Mouse (Mus musculus) hindbrain, postnatal 0 days (tissue): Measurements from ENCODE around the gene Psmd9. TPM values are rescaled to one million over a fixed set of nuclear protein-coding genes. Genes with fewer than 3 reads are reported as not detected.
A peak's percentile ranks its signal among the peaks of the same experiment; 100 is the strongest.

Source experiments
- ATAC-seq: fragments of 200-750 bp; cut with Nextera tagmentation; 2 replicates; pipeline ENCODE4 v1.8.0; 2017; ENCODE audit warnings: mild to moderate bottlenecking, moderate TSS enrichment, moderate library complexity
- DNase-seq: peaks from one replicate; pipeline ENCODE4 v3.0.0-alpha.2; 2015; ENCODE audit warnings: low spot score
- H3K27ac ChIP-seq: fragments of 300-500 bp; sonication (generic); 2 replicates; pipeline ENCODE4 v1.5.1; 2014; ENCODE audit warnings: mild to moderate bottlenecking
- H3K27me3 ChIP-seq: fragments of 300-500 bp; sonication (generic); 2 replicates; pipeline ENCODE4 v1.6.1; 2014; ENCODE audit warnings: low read length, mixed read lengths; ENCODE audit not compliant: insufficient read depth
- H3K36me3 ChIP-seq: fragments of 300-500 bp; sonication (generic); 2 replicates; pipeline ENCODE4 v1.6.1; 2014; ENCODE audit warnings: low read length, mixed read lengths; ENCODE audit not compliant: insufficient read depth
- H3K4me1 ChIP-seq: fragments of 300-500 bp; sonication (generic); 2 replicates; pipeline ENCODE4 v1.6.1; 2014; ENCODE audit warnings: antibody characterized with exemption, low read length, mixed read lengths; ENCODE audit not compliant: insufficient read depth
- H3K4me2 ChIP-seq: fragments of 300-500 bp; sonication (generic); 2 replicates; pipeline ENCODE4 v1.6.1; 2014; ENCODE audit warnings: low read depth, mild to moderate bottlenecking, low read length, moderate library complexity, mixed read lengths
- H3K4me3 ChIP-seq: fragments of 300-500 bp; sonication (generic); 2 replicates; pipeline ENCODE4 v1.5.1; 2014; ENCODE audit warnings: low read length
- H3K9ac ChIP-seq: fragments of 300-500 bp; sonication (generic); replicated peaks from 2 replicates; pipeline ENCODE4 v1.6.1; 2014; ENCODE audit warnings: mild to moderate bottlenecking, low read length, moderate library complexity, mixed read lengths
- H3K9me3 ChIP-seq: fragments of 300-500 bp; sonication (generic); 2 replicates; pipeline ENCODE4 v1.6.1; 2016; ENCODE audit warnings: low read length, mixed read lengths
- CTCF ChIP-seq: IDR thresholded peaks from 2 replicates; pipeline ENCODE4 v1.5.1; 2016; ENCODE audit warnings: antibody characterized with exemption, control low read depth, low read depth
- whole genome bisulfite sequencing: fragments of 180-500 bp; shearing (Covaris S2); extraction: QIAGEN DNeasy Blood & Tissue Kit; methylation state at CpG from one replicate; pipeline ENCODE4 v1.1.7; 2014; 5-methylcytosine and 5-hydroxymethylcytosine counted together
- polyA plus RNA-seq: library from polyadenylated mRNA; unstranded; fragments of >200 nt; fragmentation: Nextera tagmentation; extraction: Ambion mirVana; gene quantifications from 2 replicates; pipeline ENCODE4 v1.2.1, GENCODE M21; 2015
- total RNA-seq: library from RNA; depleted of rRNA; stranded (reverse); fragments of >200 nt; gene quantifications from 2 replicates; pipeline ENCODE4 v1.2.3, GENCODE M21; 2014

Gene Psmd9
- total and polyA plus RNA-seq, 2 experiments from 2014 or later, result 30.8 to 86.1 TPM

GRCm38 (mm10) chr5:123151707-123152362 lies 17.4 kb upstream of the Psmd9 start:
- peaks cover 46% of the 10 kb centered on the region for H3K36me3 ChIP-seq
- peaks cover 20% of the 10 kb centered on the region for H3K4me1 ChIP-seq
- 89% methylated on average over 19 of the region's 19 CpGs for WGBS
- no peak overlapping the region for H3K4me3 ChIP-seq
- H3K27ac ChIP-seq, result no peak overlapping the region
- no peak for TF ChIP-seq CTCF
- H3K27me3 ChIP-seq, result no peaks in the 10 kb centered on the region
- no peak overlapping the region; the same call in 1 of the 2 replicates for H3K4me2 ChIP-seq
- no peak overlapping the region for H3K9ac ChIP-seq
- no peaks in the 10 kb centered on the region for H3K9me3 ChIP-seq
- ATAC-seq (no peak), DNase-seq (no peak)

DNA sequence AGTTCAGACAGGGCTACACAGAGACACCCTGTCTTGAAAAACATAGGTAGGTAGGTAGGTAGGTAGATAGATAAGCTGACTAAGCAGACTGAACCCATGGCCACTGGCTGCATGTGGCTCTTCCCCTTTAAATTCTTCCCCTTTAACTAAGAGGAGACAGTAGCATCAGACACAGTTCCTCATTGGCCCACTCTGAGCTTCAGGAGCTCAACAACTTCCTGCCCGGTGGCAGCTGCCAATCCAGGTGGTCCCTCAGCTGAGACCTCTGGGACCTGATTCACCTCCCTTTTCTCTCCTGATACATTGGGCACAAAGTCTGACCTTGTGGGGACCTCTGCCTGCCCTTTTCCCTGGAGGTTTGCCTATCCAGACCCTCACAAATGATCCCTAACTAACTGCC lies 16.3 kb upstream of the Psmd9 start:
- 80% methylated on average over 1 of the region's 1 CpGs for WGBS
- no peak overlapping the region for H3K4me2 ChIP-seq
- H3K27me3 ChIP-seq, result no peaks in the 10 kb centered on the region
- no peak overlapping the region for H3K27ac ChIP-seq
- peaks cover 20% of the 10 kb centered on the region for H3K4me1 ChIP-seq
- no peak overlapping the region for H3K4me3 ChIP-seq
- no peak overlapping the region for H3K9ac ChIP-seq
- DNase-seq (no peak), ATAC-seq (no peak)
- H3K36me3 ChIP-seq, result peaks cover 42% of the 10 kb centered on the region
- H3K9me3 ChIP-seq, result no peaks in the 10 kb centered on the region
- no peak for TF ChIP-seq CTCF

GRCm38 (mm10) chr5:123155425-123155824 lies 13.8 kb upstream of the Psmd9 start:
- 54% methylated on average over 7 of the region's 7 CpGs for WGBS
- peaks cover 12% of the 10 kb centered on the region for H3K4me1 ChIP-seq
- 0 out of 2 replicates have a peak, but pooled peaks have one; percentile 31 for ATAC-seq
- H3K27me3 ChIP-seq, result no peaks in the 10 kb centered on the region
- H3K9me3 ChIP-seq, result no peaks in the 10 kb centered on the region
- no peak overlapping the region for H3K27ac ChIP-seq
- peak; percentile 82 for DNase-seq
- TF ChIP-seq CTCF, result peak; percentile 84
- H3K36me3 ChIP-seq, result peaks cover 53% of the 10 kb centered on the region
- no peak overlapping the region for H3K9ac ChIP-seq
- no peak overlapping the region for H3K4me3 ChIP-seq
- H3K4me2 ChIP-seq, result no peak overlapping the region

DNA sequence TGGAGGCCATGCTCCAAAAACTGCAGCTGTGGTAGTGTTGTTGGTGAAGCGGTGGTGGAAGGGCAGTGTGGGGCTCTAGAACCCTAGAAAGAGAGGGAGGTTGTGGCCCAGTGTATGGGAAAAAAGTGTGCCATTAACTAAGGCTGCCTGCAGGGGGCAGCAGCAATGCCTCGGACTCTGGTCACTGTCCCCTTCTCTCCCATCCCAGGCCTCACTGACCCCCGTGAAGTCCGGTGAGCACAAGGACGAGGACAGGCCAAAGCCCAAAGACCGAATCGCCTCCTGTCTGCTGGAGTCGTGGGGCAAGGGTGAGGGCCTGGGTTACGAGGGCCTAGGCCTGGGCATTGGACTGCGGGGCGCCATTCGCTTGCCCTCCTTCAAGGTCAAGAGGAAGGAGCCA lies 12.4 kb upstream of the Psmd9 start:
- DNase-seq (no peak), ATAC-seq (no peak)
- H3K27ac ChIP-seq, result no peak overlapping the region
- no peaks in the 10 kb centered on the region for H3K27me3 ChIP-seq
- no peak overlapping the region for H3K4me3 ChIP-seq
- 75% methylated on average over 12 of the region's 12 CpGs for WGBS
- H3K9me3 ChIP-seq, result no peaks in the 10 kb centered on the region
- peak; percentile 67 for TF ChIP-seq CTCF
- peaks cover 65% of the 10 kb centered on the region for H3K36me3 ChIP-seq
- H3K9ac ChIP-seq, result no peak overlapping the region
- H3K4me2 ChIP-seq, result no peak overlapping the region
- no peaks in the 10 kb centered on the region for H3K4me1 ChIP-seq

- 90% methylated on average over 4 of the region's 4 CpGs for WGBS
- Histone ChIP-seq H3K36me3 (peaks cover 60% of the 10 kb centered on the region), H3K4me1 (no peaks in the 10 kb centered on the region), H3K27ac (no peak overlapping the region), H3K4me3 (no peak overlapping the region), H3K27me3 (no peaks in the 10 kb centered on the region), H3K4me2 (no peak overlapping the region), H3K9ac (no peak overlapping the region), H3K9me3 (no peaks in the 10 kb centered on the region)
- TF ChIP-seq CTCF, result no peak
- ATAC-seq, result no peak
- no peak for DNase-seq
Observed at GRCm38 (mm10) chr5:123157972-123158371, 11.2 kb upstream of the Psmd9 start.

DNA sequence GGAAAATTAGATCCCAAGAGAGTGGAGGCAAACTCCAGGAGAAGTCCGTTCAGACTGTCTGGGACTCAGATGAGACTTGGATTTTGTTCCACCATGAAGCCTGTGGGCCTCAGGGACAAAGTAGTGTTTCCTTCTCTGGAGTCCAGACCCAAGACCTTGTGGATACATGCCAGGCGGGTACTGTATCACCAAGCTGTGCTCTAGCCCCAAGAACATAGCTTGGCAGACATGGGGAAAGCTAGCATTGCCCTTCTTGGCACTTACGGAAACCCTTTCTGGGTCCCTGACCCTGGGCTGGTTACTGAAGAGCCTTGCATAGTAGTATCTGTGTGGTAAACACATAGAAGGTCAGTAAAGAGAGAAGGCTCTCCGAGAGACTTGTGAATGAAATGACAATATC lies 9.8 kb upstream of the Psmd9 start:
- ATAC-seq, result no peak

DNA sequence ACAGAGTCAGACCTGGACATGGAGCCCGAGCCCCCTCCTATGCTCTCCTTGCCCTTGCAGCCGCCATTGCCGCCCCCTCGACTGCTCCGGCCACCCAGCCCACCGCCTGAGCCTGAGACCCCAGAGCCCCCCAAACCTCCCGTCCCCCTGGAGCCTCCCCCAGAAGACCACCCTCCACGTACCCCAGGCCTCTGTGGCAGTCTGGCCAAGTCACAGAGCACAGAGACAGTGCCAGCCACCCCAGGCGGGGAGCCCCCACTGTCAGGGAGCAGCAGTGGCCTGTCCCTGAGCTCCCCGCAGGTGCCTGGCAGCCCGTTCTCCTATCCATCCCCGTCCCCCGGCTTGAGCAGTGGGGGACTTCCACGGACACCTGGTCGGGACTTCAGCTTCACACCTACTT lies 9.3 kb upstream of the Psmd9 start:
- DNase-seq (no peak), ATAC-seq (no peak)
- WGBS, result 90% methylated on average over 15 of the region's 15 CpGs
- Histone ChIP-seq H3K9ac (0 out of 2 replicates have a peak overlapping the region, but pooled peaks have one; percentile 3), H3K9me3 (no peaks in the 10 kb centered on the region), H3K4me3 (no peak overlapping the region), H3K36me3 (peaks cover 65% of the 10 kb centered on the region), H3K4me2 (no peak overlapping the region), H3K27me3 (no peaks in the 10 kb centered on the region), H3K27ac (no peak overlapping the region), H3K4me1 (no peaks in the 10 kb centered on the region)
- TF ChIP-seq CTCF, result no peak

More for the DNA sequence above, 9.8 kb upstream of the Psmd9 start:
- H3K9ac ChIP-seq, result no peak overlapping the region
- no peak for TF ChIP-seq CTCF
- 88% methylated on average over 4 of the region's 4 CpGs for WGBS
- DNase-seq, result no peak
- H3K4me2 ChIP-seq, result no peak overlapping the region
- no peaks in the 10 kb centered on the region for H3K27me3 ChIP-seq
- no peak overlapping the region for H3K4me3 ChIP-seq
- no peak overlapping the region for H3K27ac ChIP-seq
- H3K36me3 ChIP-seq, result peaks cover 67% of the 10 kb centered on the region
- H3K9me3 ChIP-seq, result no peaks in the 10 kb centered on the region
- H3K4me1 ChIP-seq, result no peaks in the 10 kb centered on the region
